Mouse (Mus musculus): ENCODE measurements around the gene Tmem178b.
A peak's percentile ranks its signal among the peaks of the same experiment; 100 is the strongest.

Tmem178b gene

GRCm38 (mm10) chr6:40015711-40016460, 142.8 kb downstream of the Tmem178b start:
- DNase-seq (ENCODE audit: low read depth, low spot score), result no peak

GRCm38 (mm10) chr6:40019396-40019795, 146.3 kb downstream of the Tmem178b start:
- no peak for DNase-seq (ENCODE audit: low read depth, low spot score)

- no peak for DNase-seq (ENCODE audit: low read depth, low spot score)
These were observed 150.7 kb downstream of the Tmem178b start for GRCm38 (mm10) chr6:40023592-40024335.

- DNase-seq (ENCODE audit: low read depth, low spot score), result no peak
These were observed 151.4 kb downstream of the Tmem178b start for GRCm38 (mm10) chr6:40024336-40024934.

- no peak for DNase-seq (ENCODE audit: low read depth, low spot score)
These were observed 159.8 kb downstream of the Tmem178b start for GRCm38 (mm10) chr6:40032901-40033300.

- DNase-seq (ENCODE audit: low read depth, low spot score), result no peak
These were observed 160.9 kb downstream of the Tmem178b start for GRCm38 (mm10) chr6:40033935-40034334.

GRCm38 (mm10) chr6:40048969-40049908, 176.2 kb downstream of the Tmem178b start:
- DNase-seq (ENCODE audit: low read depth, low spot score), result peak; percentile 69

- DNase-seq (ENCODE audit: low read depth, low spot score), result no peak
These were observed 176.9 kb downstream of the Tmem178b start for GRCm38 (mm10) chr6:40049909-40050484.

GRCm38 (mm10) chr6:40051698-40052097, 178.6 kb downstream of the Tmem178b start:
- no peak for DNase-seq (ENCODE audit: low read depth, low spot score)

- DNase-seq (ENCODE audit: low read depth, low spot score), result no peak
These were observed 179.5 kb downstream of the Tmem178b start for GRCm38 (mm10) chr6:40052593-40052992.

- DNase-seq (ENCODE audit: low read depth, low spot score), result peak; percentile 82
These were observed 186.4 kb downstream of the Tmem178b start for GRCm38 (mm10) chr6:40059466-40059865.

- DNase-seq (ENCODE audit: low read depth, low spot score), result peak; percentile 37
These were observed 188.5 kb downstream of the Tmem178b start for GRCm38 (mm10) chr6:40061327-40062189.

- DNase-seq (ENCODE audit: low read depth, low spot score), result no peak
These were observed 189.1 kb downstream of the Tmem178b start for GRCm38 (mm10) chr6:40062190-40062501.

GRCm38 (mm10) chr6:40063438-40063837, 190.4 kb downstream of the Tmem178b start:
- no peak for DNase-seq (ENCODE audit: low read depth, low spot score)

- no peak for DNase-seq (ENCODE audit: low read depth, low spot score)
These were observed 190.8 kb downstream of the Tmem178b start for GRCm38 (mm10) chr6:40063899-40064298.

- no peak for DNase-seq (ENCODE audit: low read depth, low spot score)
These were observed 191.3 kb downstream of the Tmem178b start for GRCm38 (mm10) chr6:40064342-40064741.

GRCm38 (mm10) chr6:40068467-40068866, 195.4 kb downstream of the Tmem178b start:
- no peak for DNase-seq (ENCODE audit: low read depth, low spot score)

GRCm38 (mm10) chr6:40071007-40071406, 197.9 kb downstream of the Tmem178b start:
- peak; percentile 42 for DNase-seq (ENCODE audit: low read depth, low spot score)

- no peak for DNase-seq (ENCODE audit: low read depth, low spot score)
These were observed 203.0 kb downstream of the Tmem178b start for GRCm38 (mm10) chr6:40076089-40076488.

GRCm38 (mm10) chr6:40076670-40077313, 203.7 kb downstream of the Tmem178b start:
- no peak for DNase-seq (ENCODE audit: low read depth, low spot score)

All from 3T3-L1 (cell line).